Mouse (Mus musculus) heart, embryonic 14.5 days (tissue): ENCODE results near the gene Gm4894. TPM values are rescaled to one million over a fixed set of nuclear protein-coding genes. Genes with fewer than 3 reads are reported as not detected.

Experiments used
- ATAC-seq: fragments of 200-750 bp; cut with Nextera tagmentation; 2 replicates; pipeline ENCODE4 v1.8.0; 2017; ENCODE audit warnings: low read depth, moderate TSS enrichment; ENCODE audit not compliant: insufficient number of reproducible peaks, insufficient read depth, low FRiP score
- H3K27ac ChIP-seq, 2 experiments: fragments of 200-500 bp in 1 of 2; fragments of 300-500 bp in 1 of 2; sonication (generic) in 1 of 2; replicated peaks in 1 of 2; 2 replicates each; pipeline ENCODE4 v1.5.1; 2012 to 2014; ENCODE audit warnings: low read depth in 2 of 2, low read length in 2 of 2, control low read depth in 1 of 2, mild to moderate bottlenecking in 1 of 2, mixed read lengths in 1 of 2; ENCODE audit not compliant: control insufficient read depth in 1 of 2, insufficient read depth in 1 of 2
- H3K27me3 ChIP-seq: fragments of 300-500 bp; sonication (generic); 2 replicates; pipeline ENCODE4 v1.6.1; 2014; ENCODE audit warnings: mild to moderate bottlenecking, low read length, control low read depth; ENCODE audit not compliant: control insufficient read depth, insufficient read depth
- H3K36me3 ChIP-seq: fragments of 300-500 bp; sonication (generic); 2 replicates; pipeline ENCODE4 v1.6.1; 2014; ENCODE audit warnings: mild to moderate bottlenecking, control low read depth, low read length, mixed read lengths; ENCODE audit not compliant: control insufficient read depth, insufficient read depth
- H3K4me1 ChIP-seq, 2 experiments: fragments of 200-500 bp in 1 of 2; fragments of 300-500 bp in 1 of 2; sonication (generic) in 1 of 2; 2 replicates each; pipeline ENCODE4 v1.6.1; 2012 to 2014; ENCODE audit warnings: low read length in 2 of 2, control low read depth in 1 of 2, mixed read lengths in 1 of 2; ENCODE audit not compliant: control insufficient read depth in 2 of 2, insufficient read depth in 2 of 2
- H3K4me2 ChIP-seq: fragments of 300-500 bp; sonication (generic); 2 replicates; pipeline ENCODE4 v1.6.1; 2014; ENCODE audit warnings: mild to moderate bottlenecking, low read length
- H3K4me3 ChIP-seq, 2 experiments: fragments of 200-500 bp in 1 of 2; fragments of 300-500 bp in 1 of 2; sonication (generic) in 1 of 2; 2 replicates each; pipeline ENCODE4 v1.5.1; 2012 to 2014; ENCODE audit warnings: low read length in 2 of 2, mild to moderate bottlenecking in 2 of 2, control low read depth in 1 of 2, low read depth in 1 of 2, moderate library complexity in 1 of 2; ENCODE audit not compliant: control insufficient read depth in 1 of 2, insufficient read depth in 1 of 2
- H3K9ac ChIP-seq: fragments of 300-500 bp; sonication (generic); 2 replicates; pipeline ENCODE4 v1.6.1; 2014; ENCODE audit warnings: mild to moderate bottlenecking, low read length
- H3K9me3 ChIP-seq: fragments of 300-500 bp; sonication (generic); 2 replicates; pipeline ENCODE4 v1.6.1; 2016; ENCODE audit warnings: low read length, control low read depth; ENCODE audit not compliant: control insufficient read depth
- WGBS: fragments of 180-500 bp; shearing (Covaris S2); extraction: QIAGEN DNeasy Blood & Tissue Kit; methylation state at CpG from one replicate; pipeline ENCODE4 v1.1.7; 2014; 5-methylcytosine and 5-hydroxymethylcytosine counted together
- polyA plus RNA-seq: library from polyadenylated mRNA; unstranded; fragments of >200 nt; fragmentation: Nextera tagmentation; extraction: Ambion mirVana; gene quantifications from 2 replicates; pipeline ENCODE4 v1.2.1, GENCODE M21; 2014

Gm4894 gene
- polyA plus RNA-seq, 1 experiment from 2014 or later, result not detected

DNA sequence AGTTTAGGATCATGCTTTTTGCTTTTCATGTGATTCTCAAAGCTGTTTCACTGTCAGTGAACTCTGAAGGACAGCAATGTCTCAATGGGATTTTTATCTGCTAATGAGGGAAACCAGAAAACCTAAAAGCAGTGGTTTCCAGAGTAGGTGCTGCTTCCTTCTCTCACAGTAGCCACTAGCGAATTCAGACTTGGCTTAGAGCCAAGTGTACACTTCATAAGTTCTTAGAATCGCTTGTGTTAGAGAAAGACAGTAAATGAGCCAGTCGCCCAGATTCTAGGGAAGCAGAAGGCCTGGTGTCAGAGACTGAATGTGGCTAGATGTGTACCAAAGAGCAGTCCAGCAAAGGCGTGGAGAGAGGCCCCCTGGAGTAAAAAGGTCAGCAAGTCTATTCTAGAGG, 60.5 kb downstream of the Gm4894 start:
- ATAC-seq, result no peak
- WGBS, result 57% methylated on average over 4 of the region's 4 CpGs
- H3K27ac ChIP-seq, result no peak overlapping the region

GRCm38 (mm10) chr9:49318638-49319037, 68.3 kb downstream of the Gm4894 start:
- Histone ChIP-seq H3K9me3 (no peaks in the 10 kb centered on the region), H3K9ac (no peak overlapping the region), H3K4me3 (no peak overlapping the region), H3K27ac (no peak overlapping the region), H3K4me1 (no peaks in the 10 kb centered on the region), H3K36me3 (no peaks in the 10 kb centered on the region), H3K4me2 (no peak overlapping the region), H3K27me3 (no peaks in the 10 kb centered on the region)
- ATAC-seq, result no peak

More for the DNA sequence above, 60.5 kb downstream of the Gm4894 start:
- H3K4me3 ChIP-seq, result no peak overlapping the region
- H3K9ac ChIP-seq, result no peak overlapping the region
- H3K4me2 ChIP-seq, result no peak overlapping the region
- H3K4me1 ChIP-seq, result peaks cover 3 to 7% of the 10 kb centered on the region in 2 experiments; a peak in 1 of 4 replicates
- no peaks in the 10 kb centered on the region for H3K36me3 ChIP-seq
- no peaks in the 10 kb centered on the region for H3K9me3 ChIP-seq
- no peaks in the 10 kb centered on the region for H3K27me3 ChIP-seq

Other genes starting within 250 kb of the Gm4894 start
- 24.9 and 26.0 TPM in 2 replicates for gene Zw10, start 194.9 kb upstream of the Gm4894 start, polyA plus RNA-seq
- gene Tmprss5, start 169.3 kb upstream of the Gm4894 start, polyA plus RNA-seq, result 0.20 TPM in 1 of 2 replicates, not detected in the other
- 0.15 TPM in 1 of 2 replicates, not detected in the other for gene Drd2, start 90.1 kb downstream of the Gm4894 start, polyA plus RNA-seq
- not detected in 2 replicates for gene Ankk1, start 176.5 kb downstream of the Gm4894 start, polyA plus RNA-seq
- gene Ttc12, start 235.7 kb downstream of the Gm4894 start, polyA plus RNA-seq, result 1.8 and 2.4 TPM in 2 replicates